Mouse (Mus musculus) layer of hippocampus, adult 18-20 months (tissue): ENCODE data around the gene Sox13. TPM values are rescaled to one million over a fixed set of nuclear protein-coding genes. Genes with fewer than 3 reads are reported as not detected.

ENCODE experiments used
- DNase-seq, 2 experiments: peaks; one replicate each; pipeline ENCODE4 v3.0.0; 2022; ENCODE audit warnings: low spot score in 2 of 2
- total RNA-seq, 2 experiments: library from RNA; stranded (reverse); gene quantifications; 2 replicates each; pipeline ENCODE4 v1.2.3; 2021

The Sox13 gene
- total RNA-seq, 2 experiments from 2014 or later, result 7.4 to 7.9 TPM

DNA sequence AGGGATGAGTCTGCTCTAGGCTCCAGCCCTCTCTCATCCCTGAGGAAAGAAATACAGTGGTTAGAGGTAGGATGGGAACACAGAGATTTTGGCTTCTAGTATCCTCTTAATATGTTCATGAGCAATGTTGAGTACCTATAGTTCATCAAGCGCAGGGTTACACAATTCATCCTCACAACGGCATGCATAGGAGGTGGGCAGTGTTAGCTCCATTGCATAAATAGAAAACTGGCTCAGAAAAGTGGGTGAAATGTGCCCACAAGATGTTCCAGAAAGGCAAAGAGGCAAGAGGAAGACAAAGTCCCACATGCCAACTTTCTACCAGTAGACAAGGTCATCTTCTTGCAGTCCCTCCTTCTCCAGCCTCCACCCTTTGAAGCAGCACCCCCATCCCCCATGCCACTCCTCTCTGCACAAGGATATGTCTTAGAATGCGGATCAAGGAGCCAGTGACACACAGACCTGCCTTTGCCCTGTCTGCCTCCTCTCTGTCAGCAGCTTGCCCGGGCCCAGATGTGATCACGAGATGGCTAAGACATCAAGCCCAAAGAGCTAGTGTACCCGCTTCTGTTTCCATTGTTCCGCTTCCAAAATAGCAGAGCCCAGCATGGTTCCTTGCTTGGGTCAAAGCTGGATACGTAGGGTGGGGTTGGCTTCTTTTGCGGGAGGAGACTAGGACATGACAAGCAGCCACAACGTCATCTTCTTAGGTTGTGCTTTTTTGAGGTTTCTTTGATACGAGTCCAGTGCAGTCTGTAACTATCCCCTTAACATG is 91.3 kb downstream of the Sox13 start:
- DNase-seq, result no peak

Other genes with a start within 250 kb of the Sox13 start
- not detected for gene Golt1a, start 114.6 kb downstream of the Sox13 start, total RNA-seq
- gene Kiss1, start 102.5 kb downstream of the Sox13 start, total RNA-seq, result not detected
- gene Ren1, start 73.9 kb downstream of the Sox13 start, total RNA-seq, result under 1 TPM in 1 of 2 experiments, not detected in 1; 0.20 TPM
- 1 to 10 TPM; 1.0 to 2.1 TPM for gene Etnk2, start 60.8 kb downstream of the Sox13 start, total RNA-seq
- gene Snrpe, start 185.9 kb upstream of the Sox13 start, total RNA-seq, result 10 to 100 TPM; 59.0 to 66.8 TPM
- 1 to 10 TPM; 3.3 to 4.7 TPM for gene Zbed6, start 236.5 kb upstream of the Sox13 start, total RNA-seq
- gene Gm38394, start 236.9 kb upstream of the Sox13 start, total RNA-seq, result 10 to 100 TPM; 27.3 to 27.7 TPM